Mouse (Mus musculus) E14TG2a.4 (cell line): ENCODE measurements around the gene Dynlt1c.
"Not testable (repeated sequence)": the region's sequence is repeated elsewhere in the genome, so short reads cannot be mapped to it uniquely, and the experiment has no call there.

Experiments
- H3K27me3 ChIP-seq: 2 replicates; pipeline ENCODE4 v1.6.1; 2014; ENCODE audit warnings: low read length, control low read depth; ENCODE audit not compliant: insufficient read depth
- H3K36me3 ChIP-seq: 2 replicates; pipeline ENCODE4 v1.6.1; 2014; ENCODE audit warnings: low read length, control low read depth; ENCODE audit not compliant: insufficient read depth
- H3K4me1 ChIP-seq: replicated peaks from 2 replicates; pipeline ENCODE4 v1.6.1; 2014; ENCODE audit warnings: low read depth, low read length, control low read depth
- H3K4me3 ChIP-seq: replicated peaks from 2 replicates; pipeline ENCODE4 v1.5.1; 2014; ENCODE audit warnings: mild to moderate bottlenecking, low read length
- H3K9me3 ChIP-seq: 2 replicates; pipeline ENCODE4 v1.6.1; 2014; ENCODE audit warnings: low read length, control low read depth

Gene Dynlt1c

GRCm38 (mm10) chr17:6600216-6600911 is 1.1 kb upstream of the Dynlt1c start:
- not testable (repeated sequence) for H3K4me3 ChIP-seq, H3K9me3 ChIP-seq, H3K36me3 ChIP-seq, H3K27me3 ChIP-seq, H3K4me1 ChIP-seq

DNA sequence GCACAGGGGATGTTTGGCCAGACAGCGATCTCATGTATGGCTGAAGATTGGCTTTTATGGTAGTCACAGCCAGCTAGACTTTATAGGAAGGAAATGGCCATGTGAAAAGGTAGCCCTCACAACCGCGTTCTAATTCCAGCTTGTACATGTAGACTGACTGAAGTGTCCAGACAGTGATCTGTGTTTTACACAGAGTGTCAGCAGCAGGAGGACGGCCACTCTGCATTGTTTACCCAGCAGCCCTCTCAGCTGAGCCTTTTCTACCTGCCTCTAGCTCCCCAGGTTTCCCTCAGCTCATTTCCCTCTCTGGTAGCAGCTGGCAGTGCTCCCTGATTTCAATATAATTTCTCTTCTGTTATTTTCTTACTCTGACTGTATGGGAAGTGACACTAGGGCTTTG is 734 bp downstream of the Dynlt1c start:
- not testable (repeated sequence) for H3K4me3 ChIP-seq, H3K27me3 ChIP-seq, H3K9me3 ChIP-seq, H3K36me3 ChIP-seq, H3K4me1 ChIP-seq

DNA sequence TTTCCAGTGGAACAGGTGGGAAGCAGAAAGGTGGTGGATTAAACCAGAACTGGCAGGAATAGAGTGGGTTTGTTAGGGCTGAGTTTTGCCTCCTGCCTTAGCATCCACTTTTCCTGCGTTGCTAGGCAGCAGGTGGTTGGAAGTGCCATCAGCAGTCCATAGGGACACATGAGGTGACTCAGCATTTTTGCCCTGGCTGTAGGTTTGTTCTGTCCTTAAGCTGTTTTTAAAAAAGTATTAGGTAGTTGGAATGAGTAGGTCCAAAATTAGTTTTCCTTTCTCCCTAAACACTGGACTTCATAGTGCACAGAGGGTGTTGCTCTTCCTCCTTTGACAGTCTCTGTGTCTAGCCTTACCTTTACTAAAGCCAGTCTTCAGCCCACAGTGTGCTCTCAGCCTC is 3.9 kb downstream of the Dynlt1c start:
- not testable (repeated sequence) for H3K4me3 ChIP-seq, H3K27me3 ChIP-seq, H3K9me3 ChIP-seq, H3K36me3 ChIP-seq, H3K4me1 ChIP-seq

GRCm38 (mm10) chr17:6613524-6613923 is 12.1 kb downstream of the Dynlt1c start:
- not testable (repeated sequence) for H3K4me1 ChIP-seq, H3K27me3 ChIP-seq, H3K36me3 ChIP-seq, H3K9me3 ChIP-seq, H3K4me3 ChIP-seq

DNA sequence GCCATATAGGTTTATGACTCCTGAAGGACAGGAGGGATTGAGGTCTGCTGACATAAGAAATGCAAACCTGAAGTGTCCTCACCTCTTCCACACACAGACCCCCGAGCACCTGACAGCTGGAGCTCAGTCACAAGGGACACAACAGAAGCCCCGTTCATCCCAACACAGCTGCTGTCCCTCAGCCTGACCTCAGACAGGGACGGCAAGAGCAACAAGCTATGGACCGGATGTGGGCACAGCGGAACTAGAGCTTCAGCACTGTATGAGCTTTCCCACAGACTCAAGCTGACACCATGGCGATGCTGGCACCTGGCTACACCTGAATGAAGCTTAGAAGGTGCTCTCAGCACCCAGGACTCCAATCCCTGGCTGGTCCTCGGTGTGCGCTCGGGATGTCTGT is 12.8 kb downstream of the Dynlt1c start:
- H3K4me3 ChIP-seq, H3K27me3 ChIP-seq, H3K36me3 ChIP-seq, H3K4me1 ChIP-seq, H3K9me3 ChIP-seq: not testable (repeated sequence)

GRCm38 (mm10) chr17:6616731-6617130 is 15.3 kb downstream of the Dynlt1c start:
- H3K9me3 ChIP-seq, H3K4me1 ChIP-seq, H3K4me3 ChIP-seq, H3K36me3 ChIP-seq, H3K27me3 ChIP-seq: not testable (repeated sequence)

DNA sequence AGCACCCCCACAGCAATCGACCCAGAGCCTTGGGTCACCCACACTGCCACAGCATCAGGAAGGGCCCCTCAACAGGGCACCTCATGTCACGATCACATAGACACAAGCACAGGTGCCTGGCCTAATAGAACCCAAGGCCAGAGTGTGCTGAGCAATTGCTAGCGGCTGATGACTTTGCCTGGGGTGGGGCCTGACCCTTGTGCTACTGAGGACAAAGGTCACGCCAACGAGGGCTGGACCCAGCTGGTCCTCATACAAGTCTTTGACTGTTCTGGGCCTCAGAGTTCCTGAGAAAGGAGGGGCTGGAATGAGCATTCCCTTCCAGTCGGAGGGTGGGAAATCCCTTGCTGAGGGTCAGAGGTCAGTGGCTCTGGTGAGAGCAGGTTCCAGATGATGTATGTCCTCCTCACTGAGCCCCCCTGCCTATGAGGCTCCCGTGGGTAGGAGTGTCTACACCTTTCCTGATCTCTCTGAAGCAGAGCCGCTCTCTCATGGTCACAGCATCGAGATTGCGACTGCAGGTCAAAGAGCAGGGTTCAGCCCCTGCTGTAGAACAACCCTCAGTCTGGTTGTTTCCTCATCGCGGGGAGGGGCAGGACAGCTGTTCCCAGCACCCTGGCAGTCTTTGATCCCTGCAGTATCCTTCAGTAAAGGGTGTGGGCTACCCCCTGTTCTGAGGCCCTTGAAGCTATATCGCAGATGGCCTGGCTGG is 16.4 kb downstream of the Dynlt1c start:
- H3K36me3 ChIP-seq, H3K27me3 ChIP-seq, H3K4me3 ChIP-seq, H3K9me3 ChIP-seq, H3K4me1 ChIP-seq: not testable (repeated sequence)

GRCm38 (mm10) chr17:6619271-6619670 is 17.8 kb downstream of the Dynlt1c start:
- H3K4me1 ChIP-seq, H3K36me3 ChIP-seq, H3K9me3 ChIP-seq, H3K27me3 ChIP-seq, H3K4me3 ChIP-seq: not testable (repeated sequence)

DNA sequence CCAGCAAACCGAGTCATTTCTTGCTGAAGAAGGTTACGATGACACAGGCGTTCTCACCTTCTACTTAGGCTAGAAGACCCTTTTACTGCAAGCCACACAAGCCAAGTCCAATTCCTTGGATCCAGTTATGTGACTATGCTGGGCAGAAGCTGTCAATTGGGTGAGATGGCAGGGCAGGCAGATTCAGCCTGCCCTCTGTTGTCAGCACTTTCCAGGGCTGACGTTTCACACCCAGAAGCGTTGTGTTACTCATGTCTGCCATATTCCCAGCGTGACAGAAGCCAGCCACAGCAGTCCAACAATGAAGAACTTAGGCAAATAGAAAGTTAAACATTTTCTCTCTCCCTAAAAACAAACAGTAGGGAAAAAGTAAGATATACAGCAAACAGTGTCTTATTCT is 18.6 kb downstream of the Dynlt1c start:
- not testable (repeated sequence) for H3K27me3 ChIP-seq, H3K4me3 ChIP-seq, H3K36me3 ChIP-seq, H3K9me3 ChIP-seq, H3K4me1 ChIP-seq

- not testable (repeated sequence) for H3K4me1 ChIP-seq, H3K36me3 ChIP-seq, H3K27me3 ChIP-seq, H3K9me3 ChIP-seq, H3K4me3 ChIP-seq
Measured at GRCm38 (mm10) chr17:6620730-6621451, 19.4 kb downstream of the Dynlt1c start.

DNA sequence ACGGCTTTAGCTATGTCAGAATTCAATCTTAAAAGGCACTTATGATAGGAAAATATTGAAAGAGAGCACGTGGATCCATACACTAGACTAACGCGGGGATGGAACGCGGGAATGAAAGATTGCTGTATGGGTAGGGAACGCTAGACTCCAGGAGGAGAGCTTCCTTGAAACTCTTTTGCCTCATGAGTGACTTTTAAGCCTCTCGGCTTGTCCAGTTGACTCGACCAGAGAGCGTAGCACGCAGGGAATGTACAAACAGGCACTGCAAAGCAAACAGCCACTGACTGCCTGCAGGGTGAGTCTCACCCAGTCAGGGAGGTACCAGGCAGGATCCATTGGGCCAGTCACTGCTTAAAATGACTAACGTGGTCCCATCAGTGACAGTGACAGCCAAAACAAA is 20.5 kb downstream of the Dynlt1c start:
- not testable (repeated sequence) for H3K27me3 ChIP-seq, H3K4me3 ChIP-seq, H3K4me1 ChIP-seq, H3K9me3 ChIP-seq, H3K36me3 ChIP-seq

GRCm38 (mm10) chr17:6624926-6625558 is 23.6 kb downstream of the Dynlt1c start:
- H3K27me3 ChIP-seq = not testable (repeated sequence)

DNA sequence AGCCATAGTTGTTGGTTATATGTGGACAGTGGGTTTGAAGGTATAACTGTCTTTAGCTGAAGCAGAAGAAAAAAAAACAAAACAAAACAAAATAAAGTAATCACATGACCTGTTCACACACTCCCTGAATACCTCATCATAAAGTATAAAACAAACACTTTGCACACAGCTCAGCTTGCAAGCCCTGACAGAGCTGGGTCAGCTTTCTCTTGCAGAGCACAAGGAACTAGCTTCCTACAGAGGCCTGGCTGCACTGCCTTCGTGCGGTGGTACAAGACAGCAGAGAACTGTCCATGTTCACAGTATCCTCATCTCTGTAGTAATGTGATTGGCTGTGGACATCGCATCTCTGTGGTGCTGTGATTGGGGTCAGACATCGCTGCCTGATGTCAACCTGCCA is 28.9 kb downstream of the Dynlt1c start:
- H3K27me3 ChIP-seq, H3K4me1 ChIP-seq, H3K9me3 ChIP-seq, H3K4me3 ChIP-seq, H3K36me3 ChIP-seq: not testable (repeated sequence)

More at GRCm38 (mm10) chr17:6624926-6625558, 23.6 kb downstream of the Dynlt1c start:
- not testable (repeated sequence) for H3K9me3 ChIP-seq, H3K4me1 ChIP-seq, H3K36me3 ChIP-seq, H3K4me3 ChIP-seq

DNA sequence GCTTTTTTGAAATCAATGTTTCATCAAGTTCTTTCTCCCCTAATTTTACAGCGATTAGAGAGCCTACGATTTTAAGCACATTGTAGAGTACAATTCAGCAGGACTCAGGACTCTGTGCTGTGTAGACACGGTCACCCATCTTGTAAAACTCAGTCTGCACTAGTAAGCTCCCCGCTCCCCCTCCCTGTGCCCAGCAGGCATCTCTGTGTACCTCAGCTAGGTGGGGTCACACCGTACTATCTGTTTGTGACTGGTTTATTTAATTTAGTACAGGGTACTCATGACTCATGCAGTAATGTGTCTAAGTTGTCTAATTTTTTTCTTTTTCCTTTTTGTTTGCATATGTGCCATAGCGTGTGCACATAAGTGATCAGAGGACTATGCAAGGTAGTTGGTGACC is 31.4 kb downstream of the Dynlt1c start:
- not testable (repeated sequence) for H3K4me3 ChIP-seq, H3K9me3 ChIP-seq, H3K36me3 ChIP-seq, H3K4me1 ChIP-seq, H3K27me3 ChIP-seq
